Mouse (Mus musculus) erythroblast, adult 5-6 weeks (primary cell): ENCODE measurements around the gene Coq6. TPM values are rescaled to one million over a fixed set of nuclear protein-coding genes. Genes with fewer than 3 reads are reported as not detected.

Experiments
- ATAC-seq: replicated peaks from 2 replicates; pipeline ENCODE4 v1.8.0; 2016; ENCODE audit warnings: moderate number of reproducible peaks, mild to moderate bottlenecking, moderate TSS enrichment, inconsistent platforms; ENCODE audit not compliant: poor library complexity, low FRiP score, severe bottlenecking
- total RNA-seq, 2 experiments: library from RNA; stranded (forward) in 1 of 2; stranded (reverse) in 1 of 2; fragments of 150-400 nt in 1 of 2; fragments of 200-764, 138-1000 nt in 1 of 2; gene quantifications; 2 replicates each; pipeline versions ENCODE4 v1.2.3 to v1.2.4; 2015 to 2017; ENCODE audit warnings: low replicate concordance in 2 of 2

Coq6 gene
- total RNA-seq, 2 experiments from 2014 or later = not detected

GRCm38 (mm10) chr12:84392681-84393080, 31.2 kb downstream of the Coq6 start:
- ATAC-seq = no peak

DNA sequence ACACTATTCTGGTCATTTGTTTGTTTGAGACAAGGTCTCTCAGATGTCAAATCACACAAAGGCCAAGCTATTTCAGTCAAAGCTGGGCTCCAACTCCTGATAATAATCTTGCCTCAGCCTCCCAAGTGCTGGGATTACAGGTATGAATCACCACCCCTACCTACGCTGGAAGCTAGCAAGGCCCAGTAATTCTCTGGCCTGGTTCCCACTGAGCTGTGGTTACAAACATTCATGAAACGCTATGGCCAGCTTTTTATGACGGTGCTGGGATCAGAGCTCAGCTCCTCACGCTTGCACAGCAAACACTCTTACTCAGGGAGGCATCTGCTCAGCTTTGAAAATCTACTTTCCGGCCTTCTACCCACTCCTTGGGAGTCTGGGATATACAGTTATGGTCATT, 32.4 kb downstream of the Coq6 start:
- no peak for ATAC-seq

DNA sequence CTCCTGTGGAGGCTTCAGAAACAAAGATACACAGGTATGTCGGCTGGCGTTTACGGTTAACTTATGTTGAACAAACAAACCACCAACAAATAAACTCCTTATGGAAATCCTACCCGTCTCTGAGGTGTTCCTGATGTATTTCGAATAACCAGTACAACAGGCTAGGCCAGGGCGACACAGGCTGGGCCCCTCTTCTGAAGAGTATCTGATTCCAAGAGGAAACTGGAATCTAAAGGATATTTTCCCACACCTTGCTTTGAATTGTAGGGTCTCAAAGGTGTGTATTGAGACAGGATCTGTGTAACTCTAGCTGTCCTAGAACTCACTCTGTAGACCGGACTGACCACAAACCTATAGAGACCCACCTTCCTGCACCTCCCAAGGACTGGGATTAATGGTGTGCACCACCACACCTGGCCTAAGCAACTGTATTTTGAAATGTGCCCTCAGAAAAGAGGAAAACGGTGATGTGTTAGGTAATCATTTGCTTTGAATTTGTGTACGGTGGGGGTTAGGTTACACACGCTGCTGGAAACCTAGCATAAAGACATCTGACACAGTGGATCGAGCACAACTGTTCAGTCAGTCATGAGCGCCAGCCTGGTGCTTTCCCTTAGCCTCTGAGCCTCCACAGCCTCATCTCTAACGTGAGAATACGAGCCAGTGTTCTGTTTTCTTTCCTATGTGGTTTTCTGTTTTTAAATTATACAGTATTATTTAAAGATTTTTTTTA, 35.7 kb downstream of the Coq6 start:
- no peak for ATAC-seq

- no peak for ATAC-seq
These were observed 36.2 kb downstream of the Coq6 start for GRCm38 (mm10) chr12:84397685-84398084.

DNA sequence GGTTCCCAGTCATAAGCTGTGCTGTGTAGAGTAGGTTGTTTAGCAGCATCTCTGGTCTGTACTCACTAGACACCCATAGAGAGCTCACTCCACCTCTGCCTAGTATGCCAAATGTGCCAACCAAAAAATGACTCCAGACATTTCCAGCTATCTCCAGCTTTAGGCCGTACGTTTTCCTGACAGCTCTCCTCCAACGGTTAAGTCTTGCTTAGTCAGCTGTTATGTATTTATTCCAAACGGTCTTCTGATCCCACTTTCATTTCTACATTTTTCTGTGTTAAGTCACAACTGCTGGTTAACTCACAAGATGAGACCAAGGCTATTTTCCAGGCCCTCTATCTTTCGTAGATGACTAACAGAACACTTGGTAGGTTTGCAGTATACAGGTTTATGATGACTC, 37.2 kb downstream of the Coq6 start:
- ATAC-seq = no peak

GRCm38 (mm10) chr12:84399135-84399534, 37.7 kb downstream of the Coq6 start:
- no peak for ATAC-seq

GRCm38 (mm10) chr12:84399663-84400062, 38.2 kb downstream of the Coq6 start:
- ATAC-seq = no peak

DNA sequence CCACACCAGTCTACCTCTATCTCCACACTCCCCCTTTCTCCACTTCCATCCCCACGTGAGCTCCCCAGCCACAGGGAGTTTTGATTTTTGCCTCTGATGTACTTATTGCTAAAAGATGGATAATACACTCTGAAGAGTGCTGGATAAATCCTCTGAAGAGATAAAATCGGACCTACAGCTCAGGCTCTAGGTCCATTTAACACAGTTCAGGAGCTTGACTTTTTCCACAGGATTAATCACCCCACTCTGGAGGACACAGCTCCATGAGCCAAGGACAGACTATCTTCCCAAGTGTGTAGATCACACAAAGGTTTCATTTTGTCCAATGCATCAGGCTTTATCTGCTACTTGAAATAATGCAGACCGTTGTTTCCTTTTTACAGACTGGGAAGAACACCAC, 38.6 kb downstream of the Coq6 start:
- no peak for ATAC-seq

DNA sequence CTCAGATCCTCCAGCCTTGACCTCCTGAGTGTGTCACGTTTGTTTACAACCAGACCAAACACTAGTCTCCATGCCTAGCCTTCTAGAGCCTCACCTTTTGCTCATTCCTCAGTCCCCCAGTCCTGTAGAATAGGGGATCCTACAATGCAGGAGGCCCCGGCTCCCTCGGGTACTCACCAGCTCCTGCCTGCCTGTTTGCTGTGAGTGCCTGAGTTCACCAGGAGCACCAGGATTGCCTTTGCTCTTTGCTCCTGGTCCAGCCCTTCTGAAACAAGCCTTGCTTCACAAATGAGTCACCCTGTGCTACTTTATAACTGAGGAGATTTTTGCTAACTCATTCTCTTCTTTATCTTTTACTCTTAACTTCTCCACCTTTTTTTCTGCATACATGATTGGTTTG, 39.2 kb downstream of the Coq6 start:
- no peak for ATAC-seq

DNA sequence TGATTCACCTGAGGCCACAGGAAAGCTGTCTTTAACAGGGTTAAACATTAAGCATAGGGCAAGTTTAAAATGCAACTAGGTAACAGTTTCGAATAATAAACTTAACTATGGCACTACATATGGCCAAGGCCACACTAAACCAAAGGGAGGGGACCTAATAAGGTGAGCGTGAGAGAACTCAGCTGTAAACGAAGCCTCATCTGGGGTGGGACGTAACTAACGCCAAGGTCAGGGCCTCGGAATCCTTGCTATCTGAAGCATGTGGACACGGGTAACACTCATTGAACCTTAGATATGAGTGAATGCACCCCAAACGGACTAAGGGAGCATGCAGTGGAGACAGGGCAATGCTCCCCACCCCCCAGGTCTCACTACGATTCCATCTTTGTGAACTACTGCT, 41.5 kb downstream of the Coq6 start:
- ATAC-seq = no peak

DNA sequence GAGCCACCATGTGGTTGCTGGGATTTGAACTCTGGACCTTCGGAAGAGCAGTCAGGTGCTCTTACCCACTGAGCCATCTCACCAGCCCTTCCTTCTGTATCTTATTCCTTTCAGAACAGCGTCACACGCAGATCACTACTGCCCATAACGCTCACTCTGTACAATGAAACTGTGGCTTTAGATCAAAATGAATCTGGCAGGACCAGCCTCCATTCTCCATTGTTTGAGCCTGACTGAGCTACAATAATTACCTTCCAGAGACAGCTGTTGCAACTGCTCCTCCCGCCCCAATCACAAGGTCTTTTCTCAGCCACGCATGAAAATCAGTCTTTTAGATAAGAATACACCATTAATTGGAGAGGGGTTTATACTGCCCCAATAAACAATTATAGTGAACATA, 43.1 kb downstream of the Coq6 start:
- ATAC-seq = no peak

DNA sequence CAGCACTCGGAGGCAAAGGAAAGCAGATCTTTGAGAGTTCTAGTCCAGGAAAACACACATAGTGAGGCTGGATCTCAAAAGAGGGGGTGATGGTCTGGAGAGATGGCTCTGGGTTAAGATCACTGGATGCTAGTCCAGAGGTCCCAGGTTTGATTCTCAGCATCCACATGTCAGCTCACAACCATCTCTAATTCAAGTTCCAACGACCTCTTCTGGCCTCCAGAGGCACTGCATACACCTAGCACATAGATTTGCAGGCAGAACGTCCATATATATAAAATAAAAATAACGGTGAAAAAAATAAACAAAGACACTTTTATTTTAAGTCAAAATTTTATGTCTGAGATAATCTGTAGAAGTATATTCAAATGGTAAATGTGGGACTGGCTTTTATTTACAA, 45.8 kb downstream of the Coq6 start:
- no peak for ATAC-seq

DNA sequence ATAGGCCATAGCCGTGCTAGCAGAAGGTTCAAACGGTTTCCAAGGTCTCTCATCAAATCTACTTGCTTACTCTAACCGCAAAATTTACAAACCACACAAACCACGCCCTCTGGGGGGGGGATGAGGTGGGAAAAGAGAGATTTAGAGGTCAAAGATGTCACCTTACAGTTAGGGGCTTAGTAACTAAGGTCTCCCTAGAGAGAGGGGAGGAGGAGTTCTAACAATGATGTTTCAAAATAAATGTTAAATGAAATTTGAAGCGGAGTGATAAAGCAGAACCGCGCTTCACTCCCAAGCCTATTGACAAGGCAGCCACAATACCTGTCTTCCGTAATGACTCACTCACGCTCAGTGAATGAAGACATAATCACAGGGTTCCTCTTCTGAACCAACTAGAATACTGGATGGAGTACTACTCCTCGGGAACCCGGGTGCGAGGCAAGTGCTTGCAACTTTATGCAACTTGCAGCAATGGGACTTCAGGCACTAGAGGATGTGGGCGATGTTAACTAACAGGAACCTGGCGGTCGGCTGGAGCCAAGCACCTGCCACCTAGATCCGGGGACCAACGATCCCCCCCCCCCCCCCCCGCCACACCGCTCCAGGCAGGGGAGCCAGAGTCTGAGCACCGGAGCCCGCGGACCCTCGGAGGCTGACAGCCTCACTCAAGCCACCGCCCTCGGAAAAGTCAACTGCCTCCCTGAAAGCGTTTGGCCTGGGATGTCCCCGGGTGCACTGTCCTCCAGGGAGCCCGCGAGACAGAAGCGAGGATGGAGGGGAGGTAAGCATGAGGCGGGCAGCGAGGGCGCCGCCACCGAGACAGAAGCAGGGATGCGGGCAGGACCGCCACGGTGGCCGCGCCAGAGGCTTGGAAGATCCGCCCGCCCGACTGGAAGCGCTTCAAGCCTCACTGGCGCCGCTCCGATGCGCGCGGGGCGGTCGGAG, 46.7 kb downstream of the Coq6 start:
- peak; percentile 61 for ATAC-seq

DNA sequence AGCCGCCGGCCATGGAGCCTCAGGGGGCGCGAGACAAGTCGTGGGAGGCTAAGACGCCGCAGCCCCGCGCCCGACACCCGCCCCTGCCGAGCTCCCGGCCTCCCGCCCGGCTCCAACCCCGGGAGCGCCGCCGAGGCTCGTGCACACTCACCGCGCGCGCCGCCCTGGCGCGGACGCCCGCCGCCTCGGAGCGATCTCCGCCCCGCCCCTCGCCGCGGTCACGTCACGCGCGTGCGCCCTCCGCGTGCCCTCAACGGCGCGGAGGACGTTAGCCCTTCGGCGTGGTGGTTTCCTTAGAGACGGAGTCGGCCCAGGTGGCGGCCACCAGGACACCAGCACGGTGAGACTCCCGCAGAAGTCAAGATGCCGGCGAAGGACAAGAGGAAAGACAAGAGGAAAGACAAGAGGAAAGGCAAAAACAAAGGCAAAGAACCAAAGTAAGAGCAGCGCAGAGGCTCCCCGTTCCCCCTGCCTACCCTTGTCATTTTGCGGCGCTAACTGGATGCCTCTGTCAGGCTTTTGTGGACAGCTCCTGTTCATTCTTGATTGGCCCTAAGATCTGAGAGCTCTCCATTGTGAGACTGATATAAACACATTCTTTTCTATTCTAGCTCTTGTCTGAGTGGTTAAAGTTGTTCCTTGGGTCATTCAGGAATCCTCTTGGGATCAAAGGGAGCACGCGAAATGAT, 47.5 kb downstream of the Coq6 start, which contains the start of the genes Entpd5 and Bbof1:
Gene Entpd5 (minus strand): TSS at position 211 of the 689 bp plus-strand sequence.
Gene Bbof1 (plus strand): TSS at position 253 of the 689 bp plus-strand sequence.
- peak; percentile 92 for ATAC-seq

DNA sequence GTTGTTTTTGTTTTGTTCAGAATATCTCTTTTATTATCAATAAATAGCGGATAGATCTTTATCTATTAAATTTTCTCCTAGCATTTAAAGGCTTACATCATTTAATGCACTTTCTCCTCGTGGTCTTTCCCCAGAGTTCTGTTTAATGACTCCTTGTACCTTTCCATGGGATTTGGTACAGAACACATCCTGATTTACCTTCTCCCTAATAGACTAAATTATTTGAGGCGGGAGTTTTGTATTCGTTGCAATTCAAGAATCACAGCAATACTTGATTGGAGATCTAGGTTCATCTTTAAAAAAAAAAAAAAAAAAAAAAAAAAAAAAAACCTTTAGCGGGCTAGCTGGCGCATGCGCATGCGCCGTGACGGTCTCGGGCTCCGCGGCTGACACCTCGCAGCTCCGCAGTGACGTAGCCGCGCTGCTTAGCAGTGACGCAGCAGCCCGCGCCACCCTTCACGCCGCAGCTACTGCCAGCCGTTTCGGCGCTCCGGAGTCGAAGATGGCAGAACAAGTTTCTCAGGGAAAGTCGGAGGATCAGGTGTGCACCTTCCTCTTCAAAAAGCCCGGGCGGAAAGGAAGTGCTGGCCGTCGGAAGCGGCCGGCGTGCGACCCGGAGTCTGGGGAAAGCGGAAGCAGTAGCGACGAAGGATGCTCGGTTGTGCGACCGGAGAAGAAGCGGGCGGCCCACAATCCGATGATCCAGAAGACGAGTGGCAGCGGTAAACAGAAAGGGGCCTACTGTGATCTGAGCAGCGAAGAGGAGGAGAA, 55.6 kb downstream of the Coq6 start, which contains the start of gene Rnf113a2:
Gene Rnf113a2 (plus strand): TSS at position 363 of the 771 bp plus-strand sequence.
- peak; percentile 99 for ATAC-seq

DNA sequence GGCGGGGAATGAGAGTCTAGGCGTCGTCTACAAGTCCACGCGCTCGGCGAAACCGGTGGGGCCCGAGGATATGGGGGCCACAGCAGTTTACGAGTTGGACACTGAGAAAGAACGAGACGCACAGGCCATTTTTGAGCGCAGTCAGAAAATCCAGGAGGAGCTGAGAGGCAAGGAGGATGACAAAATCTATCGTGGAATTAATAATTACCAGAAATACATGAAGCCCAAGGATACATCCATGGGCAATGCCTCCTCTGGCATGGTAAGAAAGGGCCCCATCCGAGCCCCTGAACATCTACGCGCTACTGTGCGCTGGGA, 56.1 kb downstream of the Coq6 start:
- ATAC-seq = peak; percentile 29
